Mouse (Mus musculus) neural tube, embryonic 13.5 days (tissue): ENCODE measurements around the gene Slc11a2. TPM values are rescaled to one million over a fixed set of nuclear protein-coding genes. Genes with fewer than 3 reads are reported as not detected.

Source experiments
- ATAC-seq: fragments of 200-750 bp; cut with Nextera tagmentation; 2 replicates; pipeline ENCODE4 v1.8.0; 2017; ENCODE audit warnings: low read depth, mild to moderate bottlenecking, moderate TSS enrichment, moderate library complexity
- H3K27ac ChIP-seq: fragments of 300-500 bp; sonication (generic); replicated peaks from 2 replicates; pipeline ENCODE4 v1.5.1; 2015; ENCODE audit warnings: moderate library complexity, mild to moderate bottlenecking, inconsistent platforms
- H3K27me3 ChIP-seq: fragments of 300-500 bp; sonication (generic); 2 replicates; pipeline ENCODE4 v1.6.1; 2015; ENCODE audit warnings: mild to moderate bottlenecking, inconsistent platforms
- H3K36me3 ChIP-seq: fragments of 300-500 bp; sonication (generic); 2 replicates; pipeline ENCODE4 v1.6.1; 2015; ENCODE audit warnings: mild to moderate bottlenecking, inconsistent platforms
- H3K4me1 ChIP-seq: fragments of 300-500 bp; sonication (generic); replicated peaks from 2 replicates; pipeline ENCODE4 v1.6.1; 2015; ENCODE audit warnings: inconsistent platforms
- H3K4me2 ChIP-seq: fragments of 300-500 bp; sonication (generic); 2 replicates; pipeline ENCODE4 v1.6.1; 2015; ENCODE audit warnings: inconsistent platforms, mild to moderate bottlenecking, moderate library complexity
- H3K4me3 ChIP-seq: fragments of 300-500 bp; sonication (generic); 2 replicates; pipeline ENCODE4 v1.5.1; 2015; ENCODE audit warnings: mild to moderate bottlenecking, inconsistent platforms
- H3K9ac ChIP-seq: fragments of 300-500 bp; sonication (generic); 2 replicates; pipeline ENCODE4 v1.6.1; 2015; ENCODE audit warnings: moderate library complexity, mild to moderate bottlenecking, inconsistent platforms
- H3K9me3 ChIP-seq: fragments of 300-500 bp; sonication (generic); 2 replicates; pipeline ENCODE4 v1.6.1; 2016; ENCODE audit warnings: inconsistent platforms
- WGBS: fragments of 180-500 bp; shearing (Covaris S2); methylation state at CpG from one replicate; pipeline ENCODE4 v1.1.7; 2015; 5-methylcytosine and 5-hydroxymethylcytosine counted together
- polyA plus RNA-seq: library from polyadenylated mRNA; unstranded; fragments of >200 nt; fragmentation: Nextera tagmentation; extraction: Ambion mirVana; gene quantifications from 2 replicates; pipeline ENCODE4 v1.2.1, GENCODE M21; 2015

The Slc11a2 gene
- polyA plus RNA-seq, 1 experiment from 2014 or later: 23.4 TPM

- no peaks in the 10 kb centered on the region for H3K9me3 ChIP-seq
- 48% methylated on average over 10 of the region's 10 CpGs for WGBS
- H3K4me3 ChIP-seq: no peak overlapping the region
These were observed 33.2 kb upstream of the Slc11a2 start for GRCm38 (mm10) chr15:100458055-100458454.

GRCm38 (mm10) chr15:100457340-100457739 lies 32.5 kb upstream of the Slc11a2 start:
- Histone ChIP-seq H3K4me1 (0 out of 2 replicates have a peak, but pooled peaks cover 12% of the 10 kb centered on the region), H3K9me3 (no peaks in the 10 kb centered on the region), H3K27me3 (peaks cover 10% of the 10 kb centered on the region; the same call in 1 of the 2 replicates), H3K36me3 (no peaks in the 10 kb centered on the region), H3K27ac (no peak overlapping the region), H3K4me3 (no peak overlapping the region), H3K4me2 (0 out of 2 replicates have a peak overlapping the region, but pooled peaks have one; percentile 11), H3K9ac (0 out of 2 replicates have a peak overlapping the region, but pooled peaks have one; percentile 38)
- ATAC-seq: peak; percentile 71; the same call in 1 of the 2 replicates
- WGBS: 9% methylated on average over 17 of the region's 17 CpGs

More at GRCm38 (mm10) chr15:100458055-100458454, 33.2 kb upstream of the Slc11a2 start:
- Histone ChIP-seq H3K4me2 (no peak overlapping the region), H3K36me3 (no peaks in the 10 kb centered on the region), H3K27ac (no peak overlapping the region), H3K27me3 (peaks cover 10% of the 10 kb centered on the region; the same call in 1 of the 2 replicates), H3K4me1 (0 out of 2 replicates have a peak, but pooled peaks cover 12% of the 10 kb centered on the region), H3K9ac (no peak overlapping the region)
- no peak for ATAC-seq

- no peak overlapping the region for H3K4me2 ChIP-seq
- H3K4me1 ChIP-seq: 0 out of 2 replicates have a peak, but pooled peaks cover 8% of the 10 kb centered on the region
- H3K36me3 ChIP-seq: no peaks in the 10 kb centered on the region
- H3K27me3 ChIP-seq: peaks cover 10% of the 10 kb centered on the region; the same call in 1 of the 2 replicates
- no peak overlapping the region for H3K9ac ChIP-seq
- no peak for ATAC-seq
- no peak overlapping the region for H3K27ac ChIP-seq
- H3K9me3 ChIP-seq: no peaks in the 10 kb centered on the region
- H3K4me3 ChIP-seq: no peak overlapping the region
- 70% methylated on average over 7 of the region's 7 CpGs for WGBS
These were observed 31.6 kb upstream of the Slc11a2 start for GRCm38 (mm10) chr15:100456356-100456991.

GRCm38 (mm10) chr15:100452486-100452885 lies 27.6 kb upstream of the Slc11a2 start:
- Histone ChIP-seq H3K9ac (no peak overlapping the region), H3K27ac (no peak overlapping the region), H3K9me3 (no peaks in the 10 kb centered on the region), H3K36me3 (no peaks in the 10 kb centered on the region), H3K4me1 (0 out of 2 replicates have a peak, but pooled peaks cover 9% of the 10 kb centered on the region), H3K4me3 (no peak overlapping the region), H3K27me3 (no peaks in the 10 kb centered on the region), H3K4me2 (no peak overlapping the region)
- WGBS: 81% methylated on average over 11 of the region's 11 CpGs
- no peak for ATAC-seq

GRCm38 (mm10) chr15:100451245-100451644 lies 26.4 kb upstream of the Slc11a2 start:
- 60% methylated on average over 16 of the region's 16 CpGs for WGBS
- no peak overlapping the region for H3K27ac ChIP-seq
- H3K9ac ChIP-seq: no peak overlapping the region

GRCm38 (mm10) chr15:100449495-100449894 lies 24.6 kb upstream of the Slc11a2 start:
- Histone ChIP-seq H3K27ac (no peak overlapping the region), H3K27me3 (no peaks in the 10 kb centered on the region), H3K9me3 (no peaks in the 10 kb centered on the region), H3K36me3 (no peaks in the 10 kb centered on the region), H3K4me2 (no peak overlapping the region), H3K4me1 (0 out of 2 replicates have a peak, but pooled peaks cover 7% of the 10 kb centered on the region), H3K9ac (no peak overlapping the region), H3K4me3 (no peak overlapping the region)
- no peak for ATAC-seq
- 90% methylated on average over 3 of the region's 3 CpGs for WGBS

More at GRCm38 (mm10) chr15:100451245-100451644, 26.4 kb upstream of the Slc11a2 start:
- Histone ChIP-seq H3K36me3 (no peaks in the 10 kb centered on the region), H3K27me3 (no peaks in the 10 kb centered on the region), H3K4me1 (0 out of 2 replicates have a peak, but pooled peaks cover 7% of the 10 kb centered on the region), H3K4me3 (no peak overlapping the region), H3K4me2 (no peak overlapping the region), H3K9me3 (no peaks in the 10 kb centered on the region)
- ATAC-seq: peak; percentile 15; the same call in 1 of the 2 replicates

GRCm38 (mm10) chr15:100448572-100448971 lies 23.7 kb upstream of the Slc11a2 start:
- Histone ChIP-seq H3K4me3 (no peak overlapping the region), H3K4me2 (no peak overlapping the region), H3K9me3 (no peaks in the 10 kb centered on the region), H3K4me1 (peaks cover 14% of the 10 kb centered on the region), H3K27ac (no peak overlapping the region), H3K9ac (no peak overlapping the region), H3K36me3 (no peaks in the 10 kb centered on the region), H3K27me3 (no peaks in the 10 kb centered on the region)
- 73% methylated on average over 4 of the region's 4 CpGs for WGBS
- no peak for ATAC-seq

GRCm38 (mm10) chr15:100446887-100447286 lies 22.0 kb upstream of the Slc11a2 start:
- Histone ChIP-seq H3K9ac (no peak overlapping the region), H3K4me2 (no peak overlapping the region), H3K27ac (no peak overlapping the region), H3K36me3 (no peaks in the 10 kb centered on the region), H3K27me3 (no peaks in the 10 kb centered on the region), H3K4me1 (peaks cover 17% of the 10 kb centered on the region), H3K9me3 (no peaks in the 10 kb centered on the region), H3K4me3 (no peak overlapping the region)
- WGBS: 94% methylated on average over 2 of the region's 2 CpGs
- ATAC-seq: no peak

- H3K27ac ChIP-seq: peak overlapping the region; percentile 81
- ATAC-seq: peak; percentile 98
- peaks cover 10% of the 10 kb centered on the region for H3K4me1 ChIP-seq
- no peaks in the 10 kb centered on the region for H3K27me3 ChIP-seq
- 8% methylated on average over 19 of the region's 31 CpGs for WGBS
- H3K36me3 ChIP-seq: no peaks in the 10 kb centered on the region
- peak overlapping the region; percentile 42 for H3K4me3 ChIP-seq
- no peaks in the 10 kb centered on the region for H3K9me3 ChIP-seq
- H3K9ac ChIP-seq: peak overlapping the region; percentile 75
- H3K4me2 ChIP-seq: peak overlapping the region; percentile 62
These were observed 18.5 kb upstream of the Slc11a2 start for GRCm38 (mm10) chr15:100443126-100443922.

- WGBS: 69% methylated on average over 10 of the region's 10 CpGs
- no peak overlapping the region for H3K4me2 ChIP-seq
- no peak overlapping the region for H3K27ac ChIP-seq
- no peaks in the 10 kb centered on the region for H3K9me3 ChIP-seq
- no peaks in the 10 kb centered on the region for H3K27me3 ChIP-seq
- H3K4me1 ChIP-seq: no peaks in the 10 kb centered on the region
- ATAC-seq: no peak
- H3K9ac ChIP-seq: no peak overlapping the region
- no peaks in the 10 kb centered on the region for H3K36me3 ChIP-seq
- H3K4me3 ChIP-seq: no peak overlapping the region
These were observed 11.6 kb upstream of the Slc11a2 start for GRCm38 (mm10) chr15:100436518-100436917.

- H3K4me2 ChIP-seq: no peak overlapping the region
- H3K36me3 ChIP-seq: no peaks in the 10 kb centered on the region
- no peaks in the 10 kb centered on the region for H3K4me1 ChIP-seq
- H3K4me3 ChIP-seq: no peak overlapping the region
- H3K9ac ChIP-seq: no peak overlapping the region
- no peak for ATAC-seq
- no peak overlapping the region for H3K27ac ChIP-seq
- no peaks in the 10 kb centered on the region for H3K27me3 ChIP-seq
- H3K9me3 ChIP-seq: no peaks in the 10 kb centered on the region
- 88% methylated on average over 4 of the region's 4 CpGs for WGBS
These were observed 11.2 kb upstream of the Slc11a2 start for GRCm38 (mm10) chr15:100436112-100436511.

- Histone ChIP-seq H3K27ac (no peak overlapping the region), H3K4me2 (no peak overlapping the region), H3K9ac (no peak overlapping the region), H3K4me3 (no peak overlapping the region), H3K27me3 (no peaks in the 10 kb centered on the region), H3K4me1 (no peaks in the 10 kb centered on the region), H3K9me3 (no peaks in the 10 kb centered on the region), H3K36me3 (no peaks in the 10 kb centered on the region)
- no peak for ATAC-seq
- 72% methylated on average over 4 of the region's 4 CpGs for WGBS
These were observed 8.4 kb upstream of the Slc11a2 start for GRCm38 (mm10) chr15:100433234-100433633.
